ENCODE assay signal across 21 mouse cellular contexts in genomic region chr2:157611735-157612134, GRCm38 (mm10).
"Had no signal": no experiment of that assay in that cellular context is flagged by ENCODE, and none has a peak within 500 bp of the region (broad histone marks: within the 10 kb centered on the region; RNA-seq: fewer than 3 reads in every experiment).

No protein-coding gene starts in this region.

- H3K36me3 ChIP-seq: limb, embryonic 12.5 days; liver, embryonic 12.5 days; liver, embryonic 15.5 days; lung, embryonic 15.5 days; midbrain, embryonic 10.5 days; midbrain, embryonic 13.5 days; neural tube, embryonic 13.5 days had no signal

- DNase-seq: kidney, adult 18-20 months; kidney, adult 9 months; kidney, postnatal 14 days; kidney, postnatal 4 days; liver; lung, adult 18-20 months; lung, postnatal 10 days; lung, postnatal 36 days; retina, postnatal 1 day; right cerebral cortex, postnatal 25 days; spleen, adult 18-20 months; thymus, adult 18-20 months; thymus, postnatal 36 days had no signal

- H3K4me2 ChIP-seq: limb, embryonic 12.5 days; liver, embryonic 12.5 days; liver, embryonic 15.5 days; lung, embryonic 15.5 days; midbrain, embryonic 13.5 days; neural tube, embryonic 13.5 days had no signal

- H3K4me3 ChIP-seq: limb, embryonic 12.5 days; liver, embryonic 12.5 days; liver, embryonic 15.5 days; lung, embryonic 15.5 days; megakaryocyte, embryonic 14.5 days; midbrain, embryonic 10.5 days; midbrain, embryonic 13.5 days; neural tube, embryonic 13.5 days had no signal

- H3K9ac ChIP-seq: limb, embryonic 12.5 days; liver, embryonic 12.5 days; liver, embryonic 15.5 days; lung, embryonic 15.5 days; midbrain, embryonic 13.5 days; neural tube, embryonic 13.5 days had no signal

- H3K4me1 ChIP-seq: liver, embryonic 15.5 days had no signal

- H3K9me3 ChIP-seq: limb, embryonic 12.5 days; liver, embryonic 12.5 days; liver, embryonic 15.5 days; lung, embryonic 15.5 days; megakaryocyte, embryonic 14.5 days; midbrain, embryonic 10.5 days; midbrain, embryonic 13.5 days; neural tube, embryonic 13.5 days had no signal

- H3K27ac ChIP-seq: limb, embryonic 12.5 days; liver, embryonic 12.5 days; liver, embryonic 15.5 days; lung, embryonic 15.5 days; midbrain, embryonic 10.5 days; midbrain, embryonic 13.5 days; neural tube, embryonic 13.5 days had no signal

- H3K27me3 ChIP-seq: liver, embryonic 15.5 days; lung, embryonic 15.5 days; midbrain, embryonic 13.5 days; neural tube, embryonic 13.5 days had no signal

- ATAC-seq: liver, embryonic 12.5 days; midbrain, embryonic 13.5 days had no signal
